Mouse (Mus musculus) forebrain, embryonic 12.5 days (tissue): Measurements from ENCODE around the gene Cdsn. TPM values are rescaled to one million over a fixed set of nuclear protein-coding genes. Genes with fewer than 3 reads are reported as not detected.

ENCODE experiments used
- ATAC-seq: fragments of 200-750 bp; cut with Nextera tagmentation; 2 replicates; pipeline ENCODE4 v1.8.0; 2017; ENCODE audit warnings: moderate TSS enrichment; ENCODE audit not compliant: low FRiP score
- H3K27ac ChIP-seq: fragments of 300-500 bp; sonication (generic); 2 replicates; pipeline ENCODE4 v1.5.1; 2016; ENCODE audit warnings: mild to moderate bottlenecking
- H3K27me3 ChIP-seq: fragments of 300-500 bp; sonication (generic); 2 replicates; pipeline ENCODE4 v1.6.1; 2016; ENCODE audit warnings: mild to moderate bottlenecking
- H3K36me3 ChIP-seq: fragments of 300-500 bp; sonication (generic); replicated peaks from 2 replicates; pipeline ENCODE4 v1.6.1; 2016; ENCODE audit warnings: mild to moderate bottlenecking
- H3K4me1 ChIP-seq: fragments of 300-500 bp; sonication (generic); 2 replicates; pipeline ENCODE4 v1.6.1; 2016
- H3K4me2 ChIP-seq: fragments of 300-500 bp; sonication (generic); 2 replicates; pipeline ENCODE4 v1.6.1; 2016; ENCODE audit warnings: mild to moderate bottlenecking, moderate library complexity
- H3K4me3 ChIP-seq: fragments of 300-500 bp; sonication (generic); replicated peaks from 2 replicates; pipeline ENCODE4 v1.5.1; 2016; ENCODE audit warnings: mild to moderate bottlenecking
- H3K9ac ChIP-seq: fragments of 300-500 bp; sonication (generic); 2 replicates; pipeline ENCODE4 v1.6.1; 2016; ENCODE audit warnings: mild to moderate bottlenecking
- H3K9me3 ChIP-seq: fragments of 300-500 bp; sonication (generic); 2 replicates; pipeline ENCODE4 v1.6.1; 2016
- WGBS: fragments of 180-500 bp; shearing (Covaris S2); methylation state at CpG from one replicate; pipeline ENCODE4 v1.1.7; 2016; 5-methylcytosine and 5-hydroxymethylcytosine counted together
- polyA plus RNA-seq: library from polyadenylated mRNA; unstranded; fragments of >200 nt; fragmentation: Nextera tagmentation; extraction: Ambion mirVana; gene quantifications from 2 replicates; pipeline ENCODE4 v1.2.1, GENCODE M21; 2016

Cdsn gene
- polyA plus RNA-seq, 1 experiment from 2014 or later = not detected

DNA sequence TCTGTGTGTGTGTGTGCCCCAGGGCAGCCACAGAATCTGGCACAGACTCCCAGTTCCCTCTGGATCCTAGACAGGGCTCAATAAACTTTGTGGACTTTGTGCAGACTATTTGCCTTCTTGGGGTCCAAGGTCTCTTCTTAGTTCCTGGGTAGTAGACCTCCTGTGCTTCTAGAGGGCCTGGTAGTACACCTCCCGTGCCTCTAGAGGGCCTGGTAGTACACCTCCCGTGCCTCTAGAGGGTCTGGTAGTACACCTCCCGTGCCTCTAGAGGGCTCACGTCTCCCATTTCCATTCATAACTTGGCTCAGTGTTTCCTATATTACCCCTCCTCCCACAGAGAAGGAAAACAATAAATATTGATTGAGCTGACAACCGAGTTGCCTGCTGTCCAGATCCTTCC, 4.9 kb downstream of the Cdsn start:
- no peak for ATAC-seq

DNA sequence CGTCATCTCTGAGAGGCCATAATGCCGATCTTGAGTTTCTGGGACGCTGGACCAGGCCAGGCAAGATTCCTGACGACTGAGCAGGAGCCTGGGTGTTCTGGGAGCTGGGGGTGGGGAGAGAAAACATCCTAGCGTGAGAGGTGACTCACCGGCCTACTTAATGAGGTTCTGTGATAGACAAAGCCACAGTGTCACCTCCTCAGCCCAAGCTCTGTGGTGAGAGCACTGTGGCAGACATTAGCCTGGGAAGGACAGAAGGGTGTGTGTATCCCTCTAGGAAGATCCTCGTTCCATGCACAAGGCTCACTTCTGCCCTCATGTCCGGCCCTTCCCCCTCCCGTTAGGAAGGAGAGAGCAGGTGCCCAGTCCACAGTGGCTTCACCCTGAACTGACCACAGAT, 5.4 kb downstream of the Cdsn start:
- no peak for ATAC-seq

More for the DNA sequence above, 4.9 kb downstream of the Cdsn start:
- no peak overlapping the region for H3K27ac ChIP-seq
- H3K9me3 ChIP-seq = no peaks in the 10 kb centered on the region
- no peaks in the 10 kb centered on the region for H3K36me3 ChIP-seq
- H3K27me3 ChIP-seq = no peaks in the 10 kb centered on the region
- no peak overlapping the region for H3K9ac ChIP-seq
- no peak overlapping the region for H3K4me2 ChIP-seq
- no peaks in the 10 kb centered on the region for H3K4me1 ChIP-seq
- no peak overlapping the region for H3K4me3 ChIP-seq
- WGBS = 31% methylated on average over 5 of the region's 5 CpGs

DNA sequence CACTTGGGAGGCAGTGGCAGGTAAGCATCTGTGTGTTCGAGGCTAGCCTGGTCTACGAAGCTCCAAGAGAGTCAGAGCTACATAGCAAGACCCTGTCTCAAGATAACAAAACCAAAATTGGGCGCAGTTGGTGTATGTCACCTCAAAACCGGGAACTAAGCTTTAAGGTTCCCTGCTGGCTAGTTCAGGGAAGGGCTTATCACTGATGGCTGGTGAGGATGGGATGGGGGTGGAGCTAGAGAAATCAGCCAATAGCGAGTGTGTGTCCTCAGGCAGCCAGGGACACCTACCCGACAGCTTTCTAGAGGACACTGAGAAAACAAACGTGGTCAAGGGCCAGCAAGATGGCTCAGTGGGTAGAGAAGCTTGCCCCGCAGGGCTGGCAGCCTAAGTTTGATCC, 6.3 kb downstream of the Cdsn start:
- no peaks in the 10 kb centered on the region for H3K9me3 ChIP-seq
- no peak for ATAC-seq
- H3K4me3 ChIP-seq = no peak overlapping the region
- H3K4me2 ChIP-seq = no peak overlapping the region
- no peak overlapping the region for H3K9ac ChIP-seq
- no peaks in the 10 kb centered on the region for H3K27me3 ChIP-seq
- no peaks in the 10 kb centered on the region for H3K36me3 ChIP-seq
- 61% methylated on average over 8 of the region's 8 CpGs for WGBS
- no peaks in the 10 kb centered on the region for H3K4me1 ChIP-seq
- no peak overlapping the region for H3K27ac ChIP-seq

More for the DNA sequence above, 5.4 kb downstream of the Cdsn start:
- H3K4me1 ChIP-seq = no peaks in the 10 kb centered on the region
- no peaks in the 10 kb centered on the region for H3K36me3 ChIP-seq
- no peak overlapping the region for H3K4me2 ChIP-seq
- no peak overlapping the region for H3K9ac ChIP-seq
- 84% methylated on average over 9 of the region's 9 CpGs for WGBS
- no peak overlapping the region for H3K27ac ChIP-seq
- no peaks in the 10 kb centered on the region for H3K9me3 ChIP-seq
- no peaks in the 10 kb centered on the region for H3K27me3 ChIP-seq
- no peak overlapping the region for H3K4me3 ChIP-seq

DNA sequence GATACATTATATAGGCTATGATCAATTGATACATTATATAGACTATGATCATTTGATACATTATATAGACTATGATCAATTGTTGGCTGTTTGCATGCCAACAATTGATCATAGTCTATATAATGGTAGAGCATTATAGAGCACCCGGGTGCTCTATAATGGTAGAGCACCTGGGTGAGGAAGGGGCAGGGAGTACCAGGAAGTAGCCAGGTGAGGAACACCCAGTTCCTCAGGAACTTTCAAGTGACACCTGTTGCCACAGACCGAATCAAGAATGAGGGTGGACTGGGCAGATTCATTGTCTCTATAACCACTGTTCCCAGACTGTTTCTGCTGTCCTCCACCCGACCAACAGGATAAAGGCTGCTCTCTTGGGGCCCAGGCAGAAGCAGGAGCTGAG, 15.2 kb downstream of the Cdsn start, which contains the start of gene 2300002M23Rik:
2300002M23Rik (plus strand) TSS at position 301 of the 400 bp plus-strand sequence.
- H3K9ac ChIP-seq = no peak within 1 kb of the TSS
- no peak within 1 kb of the TSS for H3K4me3 ChIP-seq
- H3K9me3 ChIP-seq = no peaks in the 10 kb centered on the region
- no peaks in the 10 kb centered on the region for H3K36me3 ChIP-seq
- H3K27ac ChIP-seq = no peak within 1 kb of the TSS
- peaks cover 24% of the 10 kb centered on the region for H3K27me3 ChIP-seq
- H3K4me2 ChIP-seq = no peak within 1 kb of the TSS
- peaks cover 14% of the 10 kb centered on the region for H3K4me1 ChIP-seq
- ATAC-seq = no peak
- 60% methylated on average over 3 of the region's 3 CpGs for WGBS

DNA sequence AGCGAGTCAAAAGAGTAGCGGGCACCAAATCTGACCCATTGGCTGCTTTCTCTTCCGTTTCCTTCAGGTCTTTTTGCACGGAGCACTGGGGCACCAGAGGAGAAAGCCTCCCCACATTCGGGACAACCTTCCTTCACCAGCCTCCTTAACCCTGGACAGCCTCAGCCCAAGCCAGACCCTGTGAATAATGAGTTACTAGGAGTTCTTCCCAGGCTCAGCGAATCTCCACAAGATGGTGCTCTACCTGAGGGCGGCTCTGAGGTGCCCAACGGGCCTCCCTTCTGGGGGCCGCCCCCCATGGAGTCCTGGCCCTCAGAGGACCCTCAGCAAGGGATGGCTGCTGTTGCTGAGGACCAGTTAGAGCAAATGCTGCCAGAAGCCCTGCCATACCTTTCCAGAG, 15.8 kb downstream of the Cdsn start:
- no peaks in the 10 kb centered on the region for H3K9me3 ChIP-seq
- H3K4me1 ChIP-seq = peaks cover 14% of the 10 kb centered on the region
- no peak overlapping the region for H3K4me2 ChIP-seq

DNA sequence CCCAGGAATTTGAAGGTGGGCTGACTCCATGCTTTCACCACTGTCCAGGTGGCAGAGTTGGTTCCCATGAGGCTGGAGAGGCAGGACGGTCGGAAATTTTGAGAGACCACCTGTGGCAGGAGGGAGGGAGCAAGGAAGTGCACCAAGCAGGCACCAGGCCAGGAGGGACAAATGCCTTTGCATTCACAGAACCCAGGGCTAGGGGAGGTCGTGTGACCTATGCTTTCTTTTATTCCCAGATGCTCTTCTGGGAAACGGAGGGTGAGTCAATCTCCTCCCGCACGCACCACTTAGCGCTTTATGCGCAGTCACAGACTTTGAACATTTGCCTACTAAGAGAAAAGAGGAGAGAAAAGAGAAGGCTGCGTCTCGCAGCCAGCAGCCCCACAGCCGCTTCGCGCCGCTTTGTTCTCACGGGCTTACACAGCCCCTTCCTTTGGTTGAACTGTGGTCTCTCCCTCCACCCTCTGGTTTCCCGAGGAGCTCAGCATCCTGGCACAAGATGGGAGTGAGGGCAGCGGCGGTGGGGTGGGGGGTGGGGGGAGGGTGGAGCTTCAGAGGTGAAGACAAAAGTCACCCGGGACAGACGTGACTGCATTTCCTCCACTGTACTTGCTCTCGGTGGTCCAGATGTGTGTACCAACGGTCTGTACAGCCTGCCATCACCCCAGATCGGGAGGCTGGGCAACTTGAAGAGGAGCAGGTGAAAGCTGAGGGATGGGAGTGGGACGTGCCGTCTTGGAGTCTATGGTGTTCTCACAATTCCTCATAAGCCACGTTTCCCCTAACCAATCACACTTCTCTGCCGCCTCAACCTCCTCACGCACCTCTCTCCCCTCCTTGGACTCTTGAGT, 17.4 kb downstream of the Cdsn start:
- 2% methylated on average over 28 of the region's 28 CpGs for whole genome bisulfite sequencing
- H3K4me1 ChIP-seq = peaks cover 14% of the 10 kb centered on the region
- H3K27me3 ChIP-seq = peaks cover 24% of the 10 kb centered on the region
- no peaks in the 10 kb centered on the region for H3K9me3 ChIP-seq
- peak; percentile 72; the same call in 1 of the 2 replicates for ATAC-seq
- peak overlapping the region; percentile 59 for H3K4me2 ChIP-seq
- peak overlapping the region; percentile 50 for H3K9ac ChIP-seq
- H3K4me3 ChIP-seq = peak overlapping the region; percentile 30
- no peaks in the 10 kb centered on the region for H3K36me3 ChIP-seq
- H3K27ac ChIP-seq = no peak overlapping the region

More for the DNA sequence above, 15.8 kb downstream of the Cdsn start:
- no peaks in the 10 kb centered on the region for H3K36me3 ChIP-seq
- H3K9ac ChIP-seq = no peak overlapping the region
- H3K4me3 ChIP-seq = no peak overlapping the region
- 24% methylated on average over 9 of the region's 9 CpGs for WGBS
- H3K27me3 ChIP-seq = peaks cover 24% of the 10 kb centered on the region
- ATAC-seq = no peak
- no peak overlapping the region for H3K27ac ChIP-seq

DNA sequence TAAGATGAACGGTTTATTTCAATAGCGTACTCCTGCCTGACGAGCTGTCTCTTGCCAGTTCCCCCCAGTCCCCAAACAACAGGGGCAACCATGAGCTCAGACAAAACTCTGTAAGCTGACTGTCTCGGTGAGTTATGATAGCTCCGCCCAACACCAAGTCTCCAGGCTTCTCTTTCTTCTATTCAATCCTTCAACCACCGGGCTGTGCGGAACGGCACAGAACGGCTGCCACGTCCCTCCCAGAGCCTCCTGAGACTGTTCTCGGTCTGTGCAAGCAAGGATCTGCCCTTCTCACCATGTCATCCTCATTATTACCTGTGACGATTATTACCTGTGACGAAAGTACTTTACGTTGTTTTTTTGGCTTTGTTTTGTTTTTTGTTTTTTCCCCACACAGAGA, 18.9 kb downstream of the Cdsn start:
- peaks cover 14% of the 10 kb centered on the region for H3K4me1 ChIP-seq
- ATAC-seq = no peak
- H3K27me3 ChIP-seq = peaks cover 24% of the 10 kb centered on the region
- 79% methylated on average over 14 of the region's 14 CpGs for WGBS
- no peaks in the 10 kb centered on the region for H3K36me3 ChIP-seq
- H3K9me3 ChIP-seq = no peaks in the 10 kb centered on the region
- no peak overlapping the region for H3K9ac ChIP-seq
- H3K4me3 ChIP-seq = no peak overlapping the region
- no peak overlapping the region for H3K27ac ChIP-seq
- no peak overlapping the region for H3K4me2 ChIP-seq

DNA sequence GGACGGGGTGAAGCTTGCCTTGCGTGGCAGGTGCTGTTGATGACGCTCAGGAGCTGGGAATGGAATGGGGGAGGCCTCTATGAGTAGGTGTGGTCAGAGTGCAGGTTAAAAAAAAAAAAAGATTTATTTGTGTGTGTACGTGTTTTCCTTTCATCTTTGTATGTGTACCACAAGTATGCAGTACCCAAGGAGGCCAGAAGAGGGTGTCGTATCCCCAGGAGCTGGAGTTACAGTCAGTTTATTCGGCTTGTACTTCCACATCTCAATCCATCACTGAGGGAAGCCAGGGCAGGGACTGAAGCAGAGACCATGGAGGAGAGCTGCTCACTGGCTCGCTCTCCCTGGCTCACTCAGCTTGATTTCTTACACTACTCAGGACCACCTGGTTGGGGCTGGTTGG, 19.5 kb downstream of the Cdsn start:
- H3K9me3 ChIP-seq = no peaks in the 10 kb centered on the region
- no peak for ATAC-seq
- WGBS = 96% methylated on average over 7 of the region's 7 CpGs
- H3K36me3 ChIP-seq = no peaks in the 10 kb centered on the region
- H3K4me3 ChIP-seq = no peak overlapping the region
- no peak overlapping the region for H3K4me2 ChIP-seq
- peaks cover 24% of the 10 kb centered on the region for H3K27me3 ChIP-seq
- no peak overlapping the region for H3K9ac ChIP-seq
- no peak overlapping the region for H3K27ac ChIP-seq
- peaks cover 14% of the 10 kb centered on the region for H3K4me1 ChIP-seq

DNA sequence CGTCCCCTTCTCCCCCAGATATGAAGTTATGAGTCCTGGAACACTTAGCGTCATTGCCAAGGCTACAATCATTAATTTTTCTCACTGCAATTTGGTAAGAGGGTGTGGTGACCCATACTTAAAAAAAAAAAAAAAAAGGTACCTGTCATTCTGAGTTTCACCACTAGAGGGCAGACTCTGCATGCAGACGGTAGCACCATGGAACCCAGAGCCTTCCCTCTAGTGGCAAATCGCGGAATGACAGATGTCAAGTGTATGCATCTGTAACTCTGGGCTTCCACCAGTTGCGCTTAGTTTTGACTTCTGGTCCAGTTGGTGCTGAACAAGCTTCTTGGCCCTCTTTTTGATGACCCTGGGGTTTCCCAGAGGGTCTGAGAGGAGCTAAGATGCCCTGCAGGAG, 26.3 kb downstream of the Cdsn start:
- Histone ChIP-seq H3K4me3 (no peak overlapping the region), H3K9me3 (no peaks in the 10 kb centered on the region), H3K9ac (no peak overlapping the region), H3K36me3 (no peaks in the 10 kb centered on the region), H3K27me3 (no peaks in the 10 kb centered on the region; the same call in 1 of the 2 replicates), H3K27ac (no peak overlapping the region), H3K4me1 (no peaks in the 10 kb centered on the region), H3K4me2 (no peak overlapping the region)
- WGBS = 15% methylated on average over 6 of the region's 6 CpGs
- no peak for ATAC-seq

DNA sequence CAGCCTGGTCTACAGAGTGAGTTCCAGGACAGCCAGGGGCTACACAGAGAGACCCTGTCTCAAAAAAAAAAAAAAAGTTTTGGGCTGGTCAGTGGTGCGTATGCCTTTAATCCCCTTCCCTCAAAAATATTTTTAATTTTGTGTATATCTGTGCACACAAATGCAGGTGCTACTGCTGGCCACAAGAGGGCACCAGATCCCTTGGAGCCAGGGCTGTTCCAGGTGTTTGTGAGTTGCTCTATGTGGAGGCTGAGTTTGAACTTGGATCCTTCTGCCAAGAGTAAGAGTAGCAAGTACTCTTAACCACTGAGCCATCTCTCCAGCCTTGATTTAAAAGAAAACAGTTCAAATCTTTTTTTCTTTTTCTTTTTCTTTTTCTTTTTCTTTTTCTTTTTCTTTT, 31.0 kb downstream of the Cdsn start:
- Histone ChIP-seq H3K4me3 (no peak overlapping the region), H3K36me3 (no peaks in the 10 kb centered on the region), H3K4me1 (peaks cover 4% of the 10 kb centered on the region), H3K9me3 (0 out of 2 replicates have a peak, but pooled peaks cover 4% of the 10 kb centered on the region), H3K27ac (no peak overlapping the region), H3K27me3 (peaks cover 9% of the 10 kb centered on the region; the same call in 1 of the 2 replicates), H3K4me2 (no peak overlapping the region), H3K9ac (no peak overlapping the region)
- no peak for ATAC-seq
- WGBS = 96% methylated on average over 1 of the region's 1 CpGs

DNA sequence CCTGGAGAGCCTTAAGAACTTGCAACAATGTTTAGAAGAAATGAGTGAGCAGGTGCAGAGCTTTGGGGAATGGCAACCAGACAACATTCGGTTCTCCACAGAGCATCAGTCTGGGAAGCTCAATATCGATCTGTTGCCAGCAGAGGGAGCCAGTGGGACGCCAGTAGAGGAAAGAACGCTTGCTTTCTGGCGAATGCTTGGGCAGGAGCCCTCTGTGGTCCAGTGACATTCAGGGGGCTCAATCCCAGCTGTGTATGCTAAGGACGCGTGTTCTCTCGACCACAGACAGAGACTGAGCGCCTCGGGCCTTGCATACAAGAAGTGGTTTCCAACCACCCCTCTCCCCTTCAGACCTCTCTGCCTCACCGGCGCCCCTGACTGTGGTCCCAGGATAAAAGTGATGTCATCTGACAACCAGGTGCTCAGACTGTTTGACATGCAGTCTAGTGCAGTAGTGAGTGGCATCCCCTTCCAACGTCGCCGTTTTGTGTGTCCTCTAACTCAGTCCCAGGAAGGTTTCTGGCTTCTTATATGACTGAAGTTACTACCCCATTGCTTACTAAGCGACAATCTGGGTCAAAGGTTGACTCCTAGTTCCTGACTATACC, 32.5 kb downstream of the Cdsn start:
- no peak for ATAC-seq
- no peaks in the 10 kb centered on the region for H3K36me3 ChIP-seq
- no peak overlapping the region for H3K9ac ChIP-seq
- WGBS = 15% methylated on average over 16 of the region's 16 CpGs
- H3K27me3 ChIP-seq = peaks cover 9% of the 10 kb centered on the region; the same call in 1 of the 2 replicates
- H3K4me2 ChIP-seq = peak overlapping the region; percentile 40
- peaks cover 8% of the 10 kb centered on the region for H3K4me1 ChIP-seq
- no peak overlapping the region for H3K4me3 ChIP-seq
- no peak overlapping the region for H3K27ac ChIP-seq
- 0 out of 2 replicates have a peak, but pooled peaks cover 4% of the 10 kb centered on the region for H3K9me3 ChIP-seq

DNA sequence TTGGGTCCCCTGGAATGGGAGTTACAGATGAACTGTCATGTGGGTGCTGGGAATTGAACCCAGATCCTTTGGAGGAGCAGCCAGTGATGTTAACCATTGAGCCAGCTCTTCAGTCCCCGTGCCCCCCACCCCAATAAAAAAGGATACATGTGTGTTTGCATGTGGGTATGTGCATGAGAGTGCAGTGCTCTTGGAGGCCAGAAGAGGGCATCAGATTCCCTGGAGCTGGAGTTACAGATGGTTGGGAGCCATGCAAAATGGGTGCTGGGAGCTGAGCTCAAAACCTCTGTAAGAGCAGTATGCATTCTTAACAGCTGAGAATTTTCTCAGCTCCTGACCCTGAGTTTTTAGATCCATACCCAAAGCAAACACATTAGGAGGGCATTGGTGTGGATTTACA, 35.4 kb downstream of the Cdsn start:
- peaks cover 8% of the 10 kb centered on the region for H3K4me1 ChIP-seq
- no peak overlapping the region for H3K9ac ChIP-seq
- 0 out of 2 replicates have a peak, but pooled peaks cover 4% of the 10 kb centered on the region for H3K9me3 ChIP-seq
- peaks cover 9% of the 10 kb centered on the region; the same call in 1 of the 2 replicates for H3K27me3 ChIP-seq
- no peaks in the 10 kb centered on the region for H3K36me3 ChIP-seq
- H3K4me2 ChIP-seq = no peak overlapping the region
- H3K27ac ChIP-seq = no peak overlapping the region
- H3K4me3 ChIP-seq = no peak overlapping the region
- 85% methylated on average over 1 of the region's 1 CpGs for WGBS
- no peak for ATAC-seq
